Mouse (Mus musculus): ENCODE measurements around the gene Gm7995. TPM values are rescaled to one million over a fixed set of nuclear protein-coding genes. Genes with fewer than 3 reads are reported as not detected.
"Not testable (repeated sequence)": the region's sequence is repeated elsewhere in the genome, so short reads cannot be mapped to it uniquely, and the experiment has no call there.

The Gm7995 gene
- not detected in 2 replicates for polyA plus RNA-seq (2015; fragmentation: Nextera tagmentation; extraction: Ambion mirVana)

DNA sequence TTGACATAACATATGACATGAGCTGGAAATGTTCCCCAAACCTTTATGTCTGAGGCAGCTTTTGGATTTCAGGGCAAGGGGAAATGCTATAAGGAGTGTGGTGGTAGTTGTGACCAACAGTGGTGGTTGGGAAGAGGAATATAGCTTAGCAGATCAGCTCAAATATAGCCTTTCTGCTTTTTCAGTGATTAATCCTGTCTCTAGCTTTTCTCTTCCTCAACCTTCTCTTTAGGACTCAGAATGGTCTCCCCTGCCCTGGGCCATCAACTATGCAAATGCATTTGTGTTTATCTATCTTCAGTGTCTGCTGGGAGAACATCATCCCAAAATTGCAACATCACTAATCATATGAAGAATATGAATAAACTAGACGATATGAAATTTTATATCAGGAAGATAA is at the start of gene Gm7995:
TSS of gene Gm7995 (plus strand) at position 301 of the 400 bp plus-strand sequence.
- not testable (repeated sequence) for H3K4me3 ChIP-seq (ENCODE audit: low read length); H3K9me3 ChIP-seq (replicated peaks; ENCODE audit: control insufficient read depth, low read length); H3K9ac ChIP-seq (ENCODE audit: low read length); H3K36me3 ChIP-seq (ENCODE audit: control insufficient read depth, insufficient read depth); H3K4me2 ChIP-seq (ENCODE audit: low read depth, low read length); ATAC-seq (replicated peaks; ENCODE audit: extremely low read depth, insufficient read depth, low FRiP score); H3K27ac ChIP-seq (ENCODE audit: low read length); H3K27me3 ChIP-seq (ENCODE audit: control insufficient read depth, insufficient read depth, low read length); H3K4me1 ChIP-seq (ENCODE audit: control insufficient read depth, insufficient read depth, low read length)
- no CpG with 5 or more reads among the region's 1 CpGs for WGBS

DNA sequence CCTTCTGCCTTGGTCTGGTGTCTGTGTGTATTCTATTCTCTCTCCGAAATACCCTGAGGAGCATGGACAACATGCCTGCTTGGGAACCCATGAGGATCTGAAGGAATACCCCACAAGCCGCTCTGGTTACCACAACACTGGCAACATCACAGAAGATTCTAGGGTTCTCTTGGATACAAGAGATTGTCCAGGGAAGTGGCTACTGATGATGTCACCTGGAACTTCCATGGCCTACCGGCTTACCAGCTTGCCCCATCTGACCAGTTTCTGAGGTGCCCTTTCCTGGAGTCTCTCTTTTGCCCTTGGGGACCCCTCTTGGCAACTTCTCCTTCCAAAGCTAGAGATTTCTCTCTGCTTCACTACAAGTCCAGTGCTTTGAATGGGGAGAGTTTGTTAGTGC is 12.8 kb upstream of the Gm7995 start, which contains the start of gene Gm9611:
TSS of gene Gm9611 (minus strand) at position 101 of the 400 bp plus-strand sequence.
- not testable (repeated sequence) for H3K36me3 ChIP-seq (ENCODE audit: control insufficient read depth, insufficient read depth); H3K4me2 ChIP-seq (ENCODE audit: low read depth, low read length); H3K9ac ChIP-seq (ENCODE audit: low read length); H3K27ac ChIP-seq (ENCODE audit: low read length); H3K9me3 ChIP-seq (replicated peaks; ENCODE audit: control insufficient read depth, low read length); H3K27me3 ChIP-seq (ENCODE audit: control insufficient read depth, insufficient read depth, low read length); H3K4me3 ChIP-seq (ENCODE audit: low read length); ATAC-seq (replicated peaks; ENCODE audit: extremely low read depth, insufficient read depth, low FRiP score); H3K4me1 ChIP-seq (ENCODE audit: control insufficient read depth, insufficient read depth, low read length)
- 50% methylated on average over 1 of the region's 3 CpGs for WGBS

Small RNAs within 50 kb of the gene (microRNA-seq; reads per million reads assigned to microRNA genes)
- not detected for gene Gm25208
- gene Gm25892, result not detected

Other genes with a start within 250 kb of the Gm7995 start
- gene Gm7951, start 192.8 kb upstream of the Gm7995 start, polyA plus RNA-seq (2015; fragmentation: Nextera tagmentation; extraction: Ambion mirVana), result not detected in 2 replicates
- gene Gm17027, start 147.6 kb upstream of the Gm7995 start, polyA plus RNA-seq (2015; fragmentation: Nextera tagmentation; extraction: Ambion mirVana), result not detected in 2 replicates
- gene Gm3573, start 119.4 kb upstream of the Gm7995 start, polyA plus RNA-seq (2015; fragmentation: Nextera tagmentation; extraction: Ambion mirVana), result not detected in 2 replicates
- gene Gm17026, start 50.2 kb upstream of the Gm7995 start, polyA plus RNA-seq (2015; fragmentation: Nextera tagmentation; extraction: Ambion mirVana), result not detected in 2 replicates
- gene Gm9611, start 12.9 kb upstream of the Gm7995 start, polyA plus RNA-seq (2015; fragmentation: Nextera tagmentation; extraction: Ambion mirVana), result not detected in 2 replicates
- not detected in 2 replicates for gene Gm8005, start 129.5 kb downstream of the Gm7995 start, polyA plus RNA-seq (2015; fragmentation: Nextera tagmentation; extraction: Ambion mirVana)
- not detected in 2 replicates for gene Gm8011, start 153.7 kb downstream of the Gm7995 start, polyA plus RNA-seq (2015; fragmentation: Nextera tagmentation; extraction: Ambion mirVana)
- not detected in 2 replicates for gene Gm8020, start 192.1 kb downstream of the Gm7995 start, polyA plus RNA-seq (2015; fragmentation: Nextera tagmentation; extraction: Ambion mirVana)
- gene Gm8024, start 214.1 kb downstream of the Gm7995 start, polyA plus RNA-seq (2015; fragmentation: Nextera tagmentation; extraction: Ambion mirVana), result not detected in 2 replicates

All from heart, embryonic 16.5 days (tissue).